Mouse (Mus musculus): Measurements from ENCODE around the gene Cfi.

- TF ChIP-seq CTCF (conservative IDR thresholded peaks at IDR 0.05; ENCODE audit: low read length) (no peak), NANOG (IDR thresholded peaks at IDR 0.05; ENCODE audit: borderline replicate concordance, low read length) (no peak)
Observed at GRCm38 (mm10) chr3:129836051-129836697, 490 bp downstream of the Cfi start.

Data from E14TG2a.4 (cell line).